Mouse (Mus musculus) ES-E14 (cell line): ENCODE measurements around the gene Icam2.

Source experiments
- CHD2 ChIP-seq: IDR thresholded peaks from 2 replicates; pipeline ENCODE4 v1.6.1; 2014; ENCODE audit warnings: mild to moderate bottlenecking, low read depth, low read length, inconsistent platforms
- MAFK ChIP-seq: IDR thresholded peaks from 2 replicates; pipeline ENCODE4 v1.6.1; 2014; ENCODE audit warnings: mild to moderate bottlenecking, low read depth, low read length, inconsistent platforms; ENCODE audit not compliant: insufficient read depth
- ZC3H11A ChIP-seq: IDR thresholded peaks from 2 replicates; pipeline ENCODE4 v1.6.1; 2012; ENCODE audit warnings: low read depth, mild to moderate bottlenecking, inconsistent platforms, low read length, borderline replicate concordance
- ZNF384 ChIP-seq: IDR thresholded peaks from 2 replicates; pipeline ENCODE4 v1.6.1; 2012; ENCODE audit warnings: low read depth, low read length, inconsistent platforms

DNA sequence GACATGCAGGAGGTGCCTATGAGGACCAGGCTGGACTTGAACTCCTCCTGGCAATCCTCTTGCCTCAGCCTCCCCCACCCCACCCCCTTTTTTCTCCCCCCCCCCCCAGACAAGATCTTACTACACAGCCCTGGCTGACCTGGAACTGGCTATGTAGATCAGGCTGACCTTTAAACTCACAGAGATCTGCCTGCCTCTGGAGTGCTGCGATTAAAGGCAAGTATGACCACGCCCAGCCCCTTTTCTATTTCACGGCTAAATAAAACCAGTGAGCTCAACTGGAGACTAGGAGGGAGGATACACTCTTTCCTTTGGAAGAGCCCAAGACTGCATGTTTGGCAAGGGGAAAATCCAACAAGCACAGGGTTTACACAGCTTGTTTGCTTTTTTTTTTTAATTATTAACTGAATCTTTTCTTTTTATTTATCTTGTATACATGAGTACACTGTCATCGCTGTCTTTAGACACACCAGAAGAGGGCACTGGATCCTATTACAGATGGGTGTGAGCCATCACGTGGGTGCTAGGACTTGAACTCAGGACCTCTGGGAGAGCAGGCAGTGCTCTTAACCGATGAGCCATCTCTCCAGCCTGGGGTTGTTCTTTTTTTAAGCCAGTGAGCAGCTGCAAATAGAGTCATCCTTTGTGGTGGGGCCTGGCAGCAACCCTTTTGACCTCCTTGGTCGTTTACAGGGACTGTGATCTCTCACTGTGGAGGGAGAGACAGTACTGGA is 4.9 kb upstream of the Icam2 start:
- TF ChIP-seq ZNF384, result no peak
- no peak for TF ChIP-seq MAFK
- no peak for TF ChIP-seq CHD2
- TF ChIP-seq ZC3H11A, result no peak
